Mouse (Mus musculus): Measurements from ENCODE around the gene Acpp.

Gene Acpp

DNA sequence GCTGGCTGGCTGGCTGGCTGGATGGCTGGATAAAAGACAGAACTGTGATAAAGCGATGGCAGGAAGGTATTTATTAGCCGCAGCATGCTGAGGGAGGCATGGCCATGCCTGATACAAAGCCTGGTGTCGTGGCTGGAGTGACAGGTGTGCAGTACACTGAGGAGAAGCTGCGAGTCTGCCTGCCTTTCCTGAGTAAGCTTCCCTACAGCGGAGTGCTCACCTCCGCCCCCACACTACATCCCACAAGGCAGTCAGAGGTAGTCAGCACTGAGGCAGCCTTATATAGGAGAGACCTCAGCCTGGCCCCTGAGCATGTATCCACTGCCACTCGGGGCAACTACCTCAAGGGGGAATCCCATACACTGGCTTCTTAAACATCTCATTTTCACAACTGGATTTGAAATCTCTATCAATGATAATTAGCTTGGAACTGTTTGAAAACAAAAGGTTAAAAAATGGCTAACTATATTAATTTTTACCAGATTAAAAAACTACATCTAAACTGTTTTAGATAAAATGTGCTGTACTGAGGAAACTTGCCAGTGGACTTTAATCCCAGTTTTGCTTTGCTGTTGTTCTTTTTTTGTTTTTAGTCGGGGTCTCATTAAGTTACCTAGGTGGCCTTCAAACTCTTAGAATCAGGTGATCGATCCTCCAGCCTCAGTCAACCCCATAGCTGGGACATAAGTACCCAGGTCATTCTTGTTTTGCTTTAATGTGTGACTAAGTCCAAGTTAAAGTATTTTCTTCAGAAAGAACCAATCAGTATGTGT, 83.0 kb downstream of the Acpp start:
- no peak for DNase-seq (ENCODE audit: low spot score in 2 of 2)

DNA sequence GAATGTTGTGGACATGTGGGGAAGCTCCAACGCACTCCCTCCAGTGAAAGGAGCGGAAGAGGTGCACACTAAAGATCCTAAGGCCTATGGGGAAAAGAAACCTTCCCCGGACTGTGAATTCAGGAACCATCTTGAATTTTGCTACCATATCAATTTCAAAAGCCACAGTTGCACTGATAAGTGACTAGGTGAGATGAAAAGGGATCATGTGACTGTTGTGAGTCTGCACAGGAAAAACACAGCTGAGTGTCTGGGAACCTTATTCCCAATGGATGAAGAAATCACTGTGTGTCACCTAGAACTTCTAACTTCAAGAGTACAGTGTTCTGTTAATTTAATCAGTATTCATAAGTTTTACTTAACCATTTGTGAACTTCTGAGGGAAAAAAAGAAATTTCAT, 84.9 kb downstream of the Acpp start:
- no peak for DNase-seq (ENCODE audit: low spot score in 2 of 2)

DNA sequence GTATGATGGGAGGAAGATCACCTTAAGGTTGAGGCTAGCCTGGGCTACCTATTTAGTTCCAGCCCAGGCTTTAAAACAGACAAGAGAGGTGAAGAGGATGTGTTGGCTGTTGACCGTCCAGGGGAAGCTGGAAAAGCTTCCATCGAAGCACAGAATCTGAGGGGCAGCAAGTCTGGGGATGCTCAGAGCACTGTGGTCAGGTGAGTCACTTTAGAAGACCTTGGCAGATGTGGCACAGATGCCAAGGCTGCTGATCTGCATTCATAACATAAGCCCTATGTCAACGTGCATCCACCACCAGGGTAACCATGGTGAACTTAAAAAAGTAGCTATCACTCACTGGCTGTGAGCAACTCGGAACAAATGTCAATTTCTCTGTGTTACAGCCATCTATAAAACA, 85.9 kb downstream of the Acpp start:
- no peak for DNase-seq (ENCODE audit: low spot score in 2 of 2)

- DNase-seq (ENCODE audit: low spot score in 2 of 2), result no peak
Observed at GRCm38 (mm10) chr9:104251111-104251510, 86.4 kb downstream of the Acpp start.

DNA sequence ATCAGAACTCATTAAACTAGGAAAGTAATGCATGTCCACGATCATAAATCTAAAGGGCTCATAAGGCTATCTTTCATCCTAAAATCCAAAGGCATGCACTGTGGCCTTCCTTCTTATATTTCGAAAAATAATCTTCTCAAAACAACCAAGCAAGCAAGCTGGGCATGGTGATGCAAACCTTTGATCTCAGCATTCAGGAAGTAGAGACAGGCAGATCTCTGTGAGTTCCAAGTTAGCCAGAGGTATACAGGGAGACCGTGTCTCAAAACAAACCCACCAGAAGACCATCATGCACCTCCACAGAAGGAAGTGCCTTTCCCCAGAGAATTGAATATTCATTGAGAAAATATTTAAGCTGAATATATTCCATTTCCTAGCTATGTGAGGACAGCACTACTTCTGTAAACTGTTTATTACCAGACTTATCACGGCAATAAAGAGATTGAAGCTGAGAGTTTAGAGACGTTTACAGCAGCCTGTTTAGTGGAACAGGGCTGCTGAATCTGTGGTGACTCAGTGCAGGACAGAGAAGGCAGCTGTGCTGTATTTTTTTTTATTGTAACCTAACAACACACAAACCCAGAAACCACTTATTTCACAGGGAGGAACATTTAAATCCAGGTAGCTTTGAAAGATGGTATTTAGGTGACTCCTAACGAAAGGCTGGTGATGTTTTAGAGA, 90.1 kb downstream of the Acpp start:
- DNase-seq (ENCODE audit: low spot score in 2 of 2), result no peak

GRCm38 (mm10) chr9:104243799-104244466, 93.6 kb downstream of the Acpp start:
- no peak for DNase-seq (ENCODE audit: low spot score in 2 of 2)

GRCm38 (mm10) chr9:104240146-104240545, 97.4 kb downstream of the Acpp start:
- DNase-seq (ENCODE audit: low spot score in 2 of 2), result no peak

GRCm38 (mm10) chr9:104239076-104239475, 98.5 kb downstream of the Acpp start:
- no peak for DNase-seq (ENCODE audit: low spot score in 2 of 2)
